Mouse (Mus musculus) megakaryocyte, embryonic 14.5 days (primary cell): ENCODE measurements around the gene Tceal9.

Experiments used
- FLI1 ChIP-seq: IDR thresholded peaks from 2 replicates; pipeline ENCODE4 v1.6.1; 2012; ENCODE audit warnings: low read length, inconsistent platforms, mixed read lengths
- GATA1 ChIP-seq: IDR thresholded peaks from 3 replicates; pipeline ENCODE4 v1.6.1; 2012; ENCODE audit warnings: mixed read lengths, low read length, inconsistent platforms, borderline replicate concordance

DNA sequence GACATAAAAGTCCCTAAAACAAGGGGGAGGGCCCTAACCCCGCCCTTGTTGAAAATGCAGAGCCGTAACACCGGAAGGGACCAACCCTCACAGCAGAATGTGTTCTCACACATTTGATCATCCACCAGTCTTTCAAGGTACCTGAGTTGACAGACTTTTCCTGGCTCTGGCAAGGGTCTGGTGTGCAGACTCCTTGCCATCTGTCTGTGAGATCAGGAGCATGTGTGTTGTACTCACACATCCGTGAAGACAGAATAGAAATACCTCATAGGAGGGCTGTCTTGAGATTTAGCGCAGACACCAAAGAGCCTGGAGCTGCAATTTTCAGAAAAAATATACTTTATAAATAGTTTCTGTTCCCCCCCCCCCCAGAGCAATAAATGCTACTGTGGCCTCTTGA, 34.5 kb downstream of the Tceal9 start:
- TF ChIP-seq GATA1 (no peak), FLI1 (no peak)
